Mouse (Mus musculus) forebrain, embryonic 11.5 days (tissue): ENCODE measurements around the gene Ak8. TPM values are rescaled to one million over a fixed set of nuclear protein-coding genes. Genes with fewer than 3 reads are reported as not detected.

ENCODE experiments used
- ATAC-seq: fragments of 200-750 bp; cut with Nextera tagmentation; replicated peaks from 2 replicates; pipeline ENCODE4 v1.8.0; 2017; ENCODE audit warnings: moderate TSS enrichment; ENCODE audit not compliant: low FRiP score
- DNase-seq: peaks from one replicate; pipeline ENCODE4 v3.0.0-alpha.2; 2017; ENCODE audit warnings: low spot score
- H3K27ac ChIP-seq: fragments of 300-500 bp; sonication (generic); 2 replicates; pipeline ENCODE4 v1.5.1; 2014; ENCODE audit warnings: low read depth, low read length
- H3K27me3 ChIP-seq: fragments of 300-500 bp; sonication (generic); 2 replicates; pipeline ENCODE4 v1.6.1; 2014; ENCODE audit warnings: mild to moderate bottlenecking, low read length, mixed read lengths; ENCODE audit not compliant: control insufficient read depth, insufficient read depth
- H3K36me3 ChIP-seq: fragments of 300-500 bp; sonication (generic); 2 replicates; pipeline ENCODE4 v1.6.1; 2014; ENCODE audit warnings: mild to moderate bottlenecking, low read length, moderate library complexity, mixed read lengths; ENCODE audit not compliant: control insufficient read depth, insufficient read depth
- H3K4me1 ChIP-seq: fragments of 300-500 bp; sonication (generic); replicated peaks from 2 replicates; pipeline ENCODE4 v1.6.1; 2014; ENCODE audit warnings: low read length, mixed read lengths; ENCODE audit not compliant: control insufficient read depth, insufficient read depth
- H3K4me2 ChIP-seq: fragments of 300-500 bp; sonication (generic); 2 replicates; pipeline ENCODE4 v1.6.1; 2014; ENCODE audit warnings: low read depth, mild to moderate bottlenecking, low read length, moderate library complexity, mixed read lengths; ENCODE audit not compliant: severe bottlenecking
- H3K4me3 ChIP-seq: fragments of 300-500 bp; sonication (generic); 2 replicates; pipeline ENCODE4 v1.5.1; 2014; ENCODE audit warnings: low read depth, low read length
- H3K9ac ChIP-seq: fragments of 300-500 bp; sonication (generic); 2 replicates; pipeline ENCODE4 v1.6.1; 2014; ENCODE audit warnings: low read length
- H3K9me3 ChIP-seq: fragments of 300-500 bp; sonication (generic); 2 replicates; pipeline ENCODE4 v1.6.1; 2016; ENCODE audit warnings: low read length, mixed read lengths; ENCODE audit not compliant: control insufficient read depth
- WGBS: fragments of 180-500 bp; shearing (Covaris S2); extraction: QIAGEN DNeasy Blood & Tissue Kit; methylation state at CpG from one replicate; pipeline ENCODE4 v1.1.7; 2014; 5-methylcytosine and 5-hydroxymethylcytosine counted together
- polyA plus RNA-seq: library from polyadenylated mRNA; unstranded; fragments of >200 nt; fragmentation: Nextera tagmentation; extraction: Ambion mirVana; gene quantifications from 2 replicates; pipeline ENCODE4 v1.2.1, GENCODE M21; 2014

Gene Ak8
- polyA plus RNA-seq: 0.23 and 0.48 TPM in 2 replicates

GRCm38 (mm10) chr2:28699361-28700335 is at the start of gene Ak8, which contains the start of gene Spaca9:
Gene Ak8 (plus strand): TSS chr2:28700164.
Gene Spaca9 (minus strand): TSS chr2:28699727.
- WGBS: 2% methylated on average over 53 of the region's 53 CpGs
- H3K4me1 ChIP-seq: 0 out of 2 replicates have a peak, but pooled peaks cover 2% of the 10 kb centered on the region
- H3K36me3 ChIP-seq: no peaks in the 10 kb centered on the region
- H3K4me2 ChIP-seq: peak within 1 kb of the TSS; percentile 62
- H3K9ac ChIP-seq: peak within 1 kb of the TSS; percentile 54
- H3K9me3 ChIP-seq: no peaks in the 10 kb centered on the region
- peak within 1 kb of the TSS; percentile 2; the same call in 1 of the 2 replicates for H3K27ac ChIP-seq
- peak; percentile 91 for DNase-seq
- ATAC-seq: peak; percentile 85
- H3K27me3 ChIP-seq: no peaks in the 10 kb centered on the region; the same call in 1 of the 2 replicates
- peak within 1 kb of the TSS; percentile 50 for H3K4me3 ChIP-seq

- DNase-seq: no peak
- no peaks in the 10 kb centered on the region for H3K9me3 ChIP-seq
- H3K27me3 ChIP-seq: no peaks in the 10 kb centered on the region
- H3K4me2 ChIP-seq: no peak overlapping the region
- no peak overlapping the region for H3K4me3 ChIP-seq
- no peaks in the 10 kb centered on the region for H3K36me3 ChIP-seq
- no peak overlapping the region for H3K27ac ChIP-seq
- no peaks in the 10 kb centered on the region for H3K4me1 ChIP-seq
- H3K9ac ChIP-seq: no peak overlapping the region
- ATAC-seq: no peak
Observed at GRCm38 (mm10) chr2:28650526-28650925, 49.4 kb upstream of the Ak8 start.

GRCm38 (mm10) chr2:28653351-28653750 is 46.6 kb upstream of the Ak8 start:
- Histone ChIP-seq H3K4me3 (no peak overlapping the region), H3K27me3 (no peaks in the 10 kb centered on the region), H3K36me3 (no peaks in the 10 kb centered on the region; the same call in 1 of the 2 replicates), H3K4me2 (no peak overlapping the region), H3K4me1 (no peaks in the 10 kb centered on the region), H3K9ac (no peak overlapping the region), H3K27ac (no peak overlapping the region), H3K9me3 (no peaks in the 10 kb centered on the region)
- DNase-seq: no peak
- no peak for ATAC-seq
- 95% methylated on average over 7 of the region's 7 CpGs for WGBS

GRCm38 (mm10) chr2:28654295-28654694 is 45.7 kb upstream of the Ak8 start:
- DNase-seq (peak; percentile 66), ATAC-seq (no peak)
- Histone ChIP-seq H3K9me3 (no peaks in the 10 kb centered on the region), H3K4me1 (no peaks in the 10 kb centered on the region), H3K4me2 (no peak overlapping the region), H3K27me3 (no peaks in the 10 kb centered on the region), H3K36me3 (no peaks in the 10 kb centered on the region; the same call in 1 of the 2 replicates), H3K4me3 (no peak overlapping the region), H3K27ac (no peak overlapping the region), H3K9ac (no peak overlapping the region)
- WGBS: 69% methylated on average over 2 of the region's 2 CpGs

GRCm38 (mm10) chr2:28656216-28656615 is 43.7 kb upstream of the Ak8 start:
- DNase-seq (no peak), ATAC-seq (no peak)
- Histone ChIP-seq H3K4me3 (no peak overlapping the region), H3K9ac (no peak overlapping the region), H3K36me3 (peaks cover 2% of the 10 kb centered on the region; the same call in 1 of the 2 replicates), H3K9me3 (no peaks in the 10 kb centered on the region), H3K27ac (no peak overlapping the region), H3K27me3 (no peaks in the 10 kb centered on the region), H3K4me2 (no peak overlapping the region), H3K4me1 (no peaks in the 10 kb centered on the region)
- WGBS: 73% methylated on average over 8 of the region's 8 CpGs

- Histone ChIP-seq H3K9ac (no peak overlapping the region), H3K9me3 (no peaks in the 10 kb centered on the region), H3K4me3 (no peak overlapping the region), H3K27ac (no peak overlapping the region), H3K36me3 (peaks cover 2% of the 10 kb centered on the region; the same call in 1 of the 2 replicates), H3K27me3 (no peaks in the 10 kb centered on the region), H3K4me1 (no peaks in the 10 kb centered on the region), H3K4me2 (no peak overlapping the region)
- ATAC-seq (no peak), DNase-seq (no peak)
- WGBS: 91% methylated on average over 3 of the region's 3 CpGs
Observed at GRCm38 (mm10) chr2:28662891-28663290, 37.1 kb upstream of the Ak8 start.

GRCm38 (mm10) chr2:28665818-28666217 is 34.1 kb upstream of the Ak8 start:
- H3K36me3 ChIP-seq: peaks cover 2% of the 10 kb centered on the region; the same call in 1 of the 2 replicates
- H3K4me1 ChIP-seq: no peaks in the 10 kb centered on the region
- DNase-seq: no peak
- no peak overlapping the region for H3K4me2 ChIP-seq
- no peak for ATAC-seq
- no peak overlapping the region for H3K27ac ChIP-seq
- 95% methylated on average over 3 of the region's 3 CpGs for WGBS
- no peak overlapping the region for H3K4me3 ChIP-seq
- H3K27me3 ChIP-seq: no peaks in the 10 kb centered on the region
- no peak overlapping the region for H3K9ac ChIP-seq
- no peaks in the 10 kb centered on the region for H3K9me3 ChIP-seq

- 85% methylated on average over 2 of the region's 2 CpGs for WGBS
- Histone ChIP-seq H3K9me3 (no peaks in the 10 kb centered on the region), H3K27ac (no peak overlapping the region), H3K36me3 (peaks cover 11% of the 10 kb centered on the region), H3K4me1 (no peaks in the 10 kb centered on the region), H3K27me3 (no peaks in the 10 kb centered on the region), H3K9ac (no peak overlapping the region), H3K4me3 (no peak overlapping the region), H3K4me2 (no peak overlapping the region)
- no peak for ATAC-seq
- DNase-seq: no peak
Observed at GRCm38 (mm10) chr2:28671438-28671837, 28.5 kb upstream of the Ak8 start.
